Mouse (Mus musculus) stomach, postnatal 0 days (tissue): ENCODE data around the gene Mia2.

Experiments
- CTCF ChIP-seq: IDR thresholded peaks from 2 replicates; pipeline ENCODE4 v1.5.1; 2016; ENCODE audit warnings: antibody characterized with exemption, low read depth, mild to moderate bottlenecking, moderate library complexity
- EP300 ChIP-seq: optimal IDR thresholded peaks from 2 replicates; pipeline ENCODE3; 2016; ENCODE audit warnings: antibody characterized with exemption

GRCm38 (mm10) chr12:59169935-59170334, 74.3 kb downstream of the Mia2 start:
- TF ChIP-seq CTCF (no peak), EP300 (no peak)
